Mouse (Mus musculus): ENCODE results near the gene Ovol1.

Ovol1 gene

GRCm38 (mm10) chr19:5560457-5561041 is at the start of gene Ovol1:
Gene Ovol1, minus strand, starts transcription at chr19:5560646.
- peak; percentile 9 for DNase-seq

- DNase-seq, result peak; percentile 93
Measured at GRCm38 (mm10) chr19:5609547-5610404, 49.3 kb upstream of the Ovol1 start, which contains the start of gene Kat5. Gene Kat5, minus strand, starts transcription at chr19:5610237.

DNA sequence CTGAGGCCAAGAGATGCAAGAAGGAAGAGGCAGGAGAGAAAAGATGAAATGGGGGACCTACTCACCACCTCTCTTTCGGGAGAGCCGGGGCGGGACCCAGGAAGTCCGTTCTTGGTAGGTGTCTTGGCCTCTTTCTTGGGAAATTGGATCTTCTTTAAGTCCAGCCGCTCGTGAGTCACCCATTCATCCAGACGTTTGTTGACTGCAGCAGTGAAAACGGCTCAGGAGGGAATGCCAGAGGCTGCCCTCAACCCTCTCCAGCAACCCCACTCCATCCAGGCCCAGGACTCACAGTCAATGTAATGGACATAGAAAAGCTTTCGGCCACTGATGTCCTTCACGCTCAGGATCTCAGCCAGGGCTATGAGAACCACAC is 48.7 kb upstream of the Ovol1 start:
- peak; percentile 12 for DNase-seq

DNA sequence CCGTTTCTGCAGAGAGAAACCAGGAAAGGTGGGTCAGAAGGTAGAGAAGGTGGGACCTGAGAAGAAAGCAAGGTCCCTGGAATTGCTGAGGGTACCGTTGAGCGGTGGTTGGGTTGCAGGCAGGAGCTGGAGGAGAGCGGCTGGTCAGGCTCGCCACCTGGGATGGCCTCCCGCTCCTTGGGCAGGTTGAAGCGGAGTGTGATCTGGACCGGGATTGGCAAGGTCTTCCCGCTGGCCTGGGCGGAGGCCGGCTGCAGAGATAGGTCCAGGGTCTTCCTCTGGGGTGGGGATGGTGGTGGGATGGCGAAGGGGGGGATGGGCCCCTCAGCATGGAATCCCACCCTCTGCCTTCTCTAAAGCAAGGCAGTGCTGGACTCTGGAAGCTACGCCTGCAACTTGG is 48.3 kb upstream of the Ovol1 start:
- no peak for DNase-seq

GRCm38 (mm10) chr19:5607705-5608410 is 47.4 kb upstream of the Ovol1 start:
- no peak for DNase-seq

DNA sequence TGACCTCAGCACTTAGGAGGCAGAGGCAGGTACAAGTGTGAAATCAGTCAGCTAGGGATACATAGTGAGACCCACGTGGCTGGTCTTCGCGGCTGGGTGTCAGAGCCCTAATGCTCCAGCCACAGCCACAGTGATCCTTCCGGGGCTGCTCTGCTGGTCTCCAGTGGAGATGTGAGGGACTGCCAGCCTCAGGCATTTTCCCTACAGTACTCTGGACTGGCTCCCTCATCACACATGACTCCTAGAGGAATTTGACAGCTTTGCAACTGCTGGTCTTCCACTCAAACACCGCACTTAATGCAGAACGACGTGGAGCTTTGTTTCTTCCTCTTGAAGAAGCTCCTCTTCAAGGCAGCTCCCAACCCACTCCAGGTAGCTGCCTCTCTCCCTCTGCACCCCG is 45.8 kb upstream of the Ovol1 start:
- DNase-seq, result no peak

DNA sequence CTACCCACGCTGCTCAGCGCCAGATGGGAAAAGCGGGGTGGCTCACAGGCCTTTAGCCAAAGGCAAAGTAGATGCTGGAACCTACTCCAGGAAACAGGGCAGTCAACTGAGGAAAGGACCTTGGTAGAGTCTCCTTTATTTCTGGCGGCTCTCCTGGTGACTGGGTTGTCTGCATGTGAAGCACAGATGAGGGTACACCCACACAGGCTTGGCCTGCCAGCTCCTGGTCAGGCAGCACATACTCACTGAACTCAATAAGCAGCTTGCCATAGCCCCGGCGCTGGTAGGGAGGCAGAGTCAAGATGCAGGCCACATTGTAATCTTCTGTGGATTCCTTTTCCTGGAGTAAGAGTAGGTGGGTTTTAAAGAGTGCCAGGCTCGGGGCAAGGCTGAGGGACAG is 44.7 kb upstream of the Ovol1 start:
- no peak for DNase-seq

DNA sequence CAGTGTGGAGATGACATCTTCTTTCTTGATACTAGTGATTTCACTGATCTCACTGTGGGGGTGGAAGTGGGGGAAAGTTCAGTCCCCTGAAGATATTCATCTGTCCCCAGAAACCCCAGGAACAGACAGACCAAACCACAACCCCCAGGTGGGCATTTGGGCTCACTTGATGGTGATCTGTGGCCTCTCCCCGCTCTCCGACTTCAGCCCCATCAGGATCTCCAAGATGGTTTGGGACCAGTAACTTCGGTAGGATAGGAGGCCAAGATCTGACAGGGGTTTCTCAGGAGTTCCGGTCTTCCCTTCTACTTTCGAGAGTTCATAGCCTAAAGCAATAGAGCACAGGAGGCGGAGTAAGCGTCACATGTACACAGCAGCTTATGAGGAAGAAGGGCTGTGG is 43.2 kb upstream of the Ovol1 start:
- DNase-seq, result no peak

GRCm38 (mm10) chr19:5601752-5602541 is 41.5 kb upstream of the Ovol1 start, which contains the start of gene Rnaseh2c:
Gene Rnaseh2c, plus strand, starts transcription at chr19:5601873.
- DNase-seq, result peak; percentile 90

GRCm38 (mm10) chr19:5599224-5599623 is 38.8 kb upstream of the Ovol1 start:
- DNase-seq, result no peak

GRCm38 (mm10) chr19:5591888-5592287 is 31.4 kb upstream of the Ovol1 start:
- DNase-seq, result no peak

- no peak for DNase-seq
Measured at GRCm38 (mm10) chr19:5589159-5589558, 28.7 kb upstream of the Ovol1 start.

DNA sequence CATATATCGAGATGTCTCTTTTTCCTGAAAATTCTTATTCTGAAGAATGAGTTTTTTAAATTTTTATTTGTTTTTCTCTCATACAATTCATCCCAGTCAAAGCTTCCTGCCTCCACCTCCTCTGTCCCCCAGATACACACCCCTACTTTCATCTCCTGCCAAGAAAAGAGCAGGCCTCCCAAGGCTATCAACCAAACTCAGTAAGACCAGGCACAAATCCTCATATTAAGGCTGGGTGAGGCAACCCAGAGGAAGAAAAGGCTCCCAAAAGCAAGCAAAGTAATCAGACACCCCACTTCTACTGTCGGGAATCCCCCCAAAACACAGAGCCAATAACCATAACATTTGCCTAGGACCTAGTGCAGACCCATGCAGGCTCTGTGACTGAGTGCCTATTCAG is 21.5 kb upstream of the Ovol1 start:
- no peak for DNase-seq

DNA sequence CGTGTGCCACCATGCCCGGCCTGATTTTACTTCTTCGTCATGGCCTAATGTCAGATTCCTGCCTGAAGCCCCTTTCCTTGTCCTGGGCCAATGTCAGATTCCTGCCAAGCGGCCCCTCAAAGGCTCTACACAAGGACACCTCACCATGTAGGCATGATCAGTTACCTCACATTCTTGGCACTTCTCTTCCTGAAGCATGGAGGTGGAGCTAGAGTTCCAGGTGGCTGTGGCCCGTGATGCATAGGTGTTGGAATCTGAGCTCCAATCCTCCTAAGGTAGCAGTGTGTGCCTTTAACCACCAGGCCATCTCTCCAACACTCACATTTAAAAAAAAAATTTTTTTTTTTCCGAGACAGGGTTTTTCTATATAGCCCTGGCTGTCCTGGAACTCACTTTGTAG is 20.3 kb upstream of the Ovol1 start:
- no peak for DNase-seq

DNA sequence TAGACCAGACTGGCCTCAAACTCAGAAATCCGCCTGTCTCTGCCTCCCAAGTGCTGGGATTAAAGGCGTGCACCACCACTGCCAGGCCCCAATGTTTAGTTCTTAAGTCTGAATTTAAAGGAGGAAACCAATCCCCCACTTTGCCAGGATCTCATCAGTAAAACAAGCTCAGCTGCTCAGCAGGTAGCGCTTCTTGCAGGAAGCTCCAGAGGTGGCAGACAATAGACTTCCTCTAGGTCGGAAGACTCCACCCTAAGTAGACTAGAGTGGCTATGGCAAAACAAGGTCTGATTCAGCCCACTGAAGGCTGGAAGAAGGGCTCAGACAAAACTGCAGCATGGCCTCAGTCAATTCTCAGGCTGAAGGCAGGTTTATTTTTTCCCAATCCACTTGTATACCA is 19.5 kb upstream of the Ovol1 start:
- no peak for DNase-seq

GRCm38 (mm10) chr19:5575336-5575735 is 14.9 kb upstream of the Ovol1 start:
- no peak for DNase-seq

DNA sequence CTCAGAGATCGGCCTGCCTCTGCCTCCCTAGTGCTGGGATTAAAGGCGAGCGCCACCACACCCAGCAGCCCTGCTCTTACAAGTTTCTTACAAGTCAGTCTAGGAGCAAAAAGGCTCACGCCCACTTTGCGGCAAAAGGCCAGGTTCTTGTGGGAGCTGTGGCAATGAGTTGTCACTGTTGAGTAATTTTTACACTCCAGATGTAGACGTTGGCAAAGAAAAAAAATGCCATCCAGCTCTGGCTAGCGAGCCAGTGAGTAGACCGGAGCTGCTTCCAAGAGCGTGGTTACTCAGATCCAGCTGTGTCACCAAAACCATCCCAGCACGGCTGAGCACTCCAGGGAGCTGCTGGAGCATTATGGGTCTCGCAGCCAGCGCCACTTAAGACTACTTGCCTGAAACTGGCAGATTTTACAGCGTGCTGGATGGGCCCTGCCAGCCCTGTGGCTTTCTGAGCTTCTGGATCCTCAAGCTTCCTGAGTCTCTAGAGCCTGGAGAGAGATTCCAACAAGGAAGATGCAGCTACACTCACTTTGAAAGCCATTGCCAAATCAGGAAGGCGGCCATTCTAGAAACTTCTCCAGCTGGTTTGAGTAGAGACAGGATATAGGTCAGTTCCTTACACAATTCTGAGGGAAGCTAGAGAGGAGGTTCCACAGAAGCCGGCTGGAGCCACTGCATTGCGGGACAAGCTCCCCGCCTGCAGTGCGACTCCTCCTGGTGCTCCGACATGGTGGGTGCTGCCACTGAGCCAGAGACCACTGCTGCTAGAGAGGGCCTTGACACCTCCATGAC is 12.1 kb upstream of the Ovol1 start:
- peak; percentile 9 for DNase-seq

- peak; percentile 54 for DNase-seq
Measured at GRCm38 (mm10) chr19:5571831-5572230, 11.4 kb upstream of the Ovol1 start.

- DNase-seq, result no peak
Measured at GRCm38 (mm10) chr19:5570353-5571246, 10.2 kb upstream of the Ovol1 start.

DNA sequence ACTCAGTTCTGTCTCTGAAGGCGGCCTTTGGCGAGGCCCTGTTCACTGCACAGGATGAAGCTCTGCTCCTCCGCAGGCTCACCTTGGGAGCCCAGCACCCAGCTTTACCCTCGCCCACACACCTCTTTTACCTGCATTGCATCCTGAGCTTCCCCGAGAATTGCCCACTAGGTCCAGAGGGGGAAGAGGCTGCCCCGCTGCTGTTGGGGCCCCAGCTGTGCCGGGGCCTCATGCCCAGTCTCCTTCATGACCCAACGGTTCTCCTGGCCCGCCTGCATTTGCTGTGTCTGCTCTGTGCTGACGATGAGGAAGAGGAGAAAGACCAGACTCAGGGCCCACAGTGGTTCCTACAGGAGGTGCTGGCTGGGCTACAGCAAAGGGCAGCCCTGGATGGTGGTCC is 9.1 kb upstream of the Ovol1 start:
- no peak for DNase-seq

All from thymus, postnatal 14 days (tissue).